Mouse (Mus musculus) midbrain, postnatal 0 days (tissue): ENCODE measurements around the gene Tti1. TPM values are rescaled to one million over a fixed set of nuclear protein-coding genes. Genes with fewer than 3 reads are reported as not detected.

Experiments
- ATAC-seq: fragments of 200-750 bp; cut with Nextera tagmentation; 2 replicates; pipeline ENCODE4 v1.8.0; 2017; ENCODE audit warnings: moderate number of reproducible peaks, mild to moderate bottlenecking, moderate TSS enrichment, moderate library complexity; ENCODE audit not compliant: low FRiP score
- DNase-seq: peaks from one replicate; pipeline ENCODE4 v3.0.0-alpha.2; 2015; ENCODE audit warnings: low spot score
- H3K27ac ChIP-seq: fragments of 300-500 bp; sonication (generic); 2 replicates; pipeline ENCODE4 v1.5.1; 2014; ENCODE audit warnings: low read depth, mild to moderate bottlenecking, low read length, mixed read lengths
- H3K27me3 ChIP-seq: fragments of 300-500 bp; sonication (generic); 2 replicates; pipeline ENCODE4 v1.6.1; 2014; ENCODE audit warnings: low read length, control low read depth, mixed read lengths; ENCODE audit not compliant: insufficient read depth
- H3K36me3 ChIP-seq: fragments of 300-500 bp; sonication (generic); 2 replicates; pipeline ENCODE4 v1.6.1; 2014; ENCODE audit warnings: low read length, control low read depth, mixed read lengths; ENCODE audit not compliant: insufficient read depth
- H3K4me1 ChIP-seq: fragments of 300-500 bp; sonication (generic); 2 replicates; pipeline ENCODE4 v1.6.1; 2014; ENCODE audit warnings: mild to moderate bottlenecking, control low read depth, antibody characterized with exemption, low read length, mixed read lengths; ENCODE audit not compliant: insufficient read depth
- H3K4me2 ChIP-seq: fragments of 300-500 bp; sonication (generic); 2 replicates; pipeline ENCODE4 v1.6.1; 2014; ENCODE audit warnings: low read depth, mild to moderate bottlenecking, low read length, mixed read lengths; ENCODE audit not compliant: poor library complexity, severe bottlenecking
- H3K4me3 ChIP-seq: fragments of 300-500 bp; sonication (generic); 2 replicates; pipeline ENCODE4 v1.5.1; 2014; ENCODE audit warnings: low read depth, mild to moderate bottlenecking, low read length, moderate library complexity
- H3K9ac ChIP-seq: fragments of 300-500 bp; sonication (generic); replicated peaks from 2 replicates; pipeline ENCODE4 v1.6.1; 2014; ENCODE audit warnings: mild to moderate bottlenecking, low read length, moderate library complexity, mixed read lengths; ENCODE audit not compliant: poor library complexity, severe bottlenecking
- H3K9me3 ChIP-seq: fragments of 300-500 bp; sonication (generic); 2 replicates; pipeline ENCODE4 v1.6.1; 2016; ENCODE audit warnings: low read length, control low read depth
- CTCF ChIP-seq: IDR thresholded peaks from 2 replicates; pipeline ENCODE4 v1.5.1; 2016; ENCODE audit warnings: antibody characterized with exemption, mild to moderate bottlenecking
- WGBS: fragments of 180-500 bp; shearing (Covaris S2); extraction: QIAGEN DNeasy Blood & Tissue Kit; methylation state at CpG from one replicate; pipeline ENCODE4 v1.1.7; 2014; 5-methylcytosine and 5-hydroxymethylcytosine counted together
- polyA plus RNA-seq: library from polyadenylated mRNA; unstranded; fragments of >200 nt; fragmentation: Nextera tagmentation; extraction: Ambion mirVana; gene quantifications from 2 replicates; pipeline ENCODE4 v1.2.1, GENCODE M21; 2015
- total RNA-seq: library from RNA; depleted of rRNA; stranded (reverse); fragments of >200 nt; gene quantifications from 2 replicates; pipeline ENCODE4 v1.2.3, GENCODE M21; 2014

The Tti1 gene
- total and polyA plus RNA-seq, 2 experiments from 2014 or later: 9.2 to 13.5 TPM

DNA sequence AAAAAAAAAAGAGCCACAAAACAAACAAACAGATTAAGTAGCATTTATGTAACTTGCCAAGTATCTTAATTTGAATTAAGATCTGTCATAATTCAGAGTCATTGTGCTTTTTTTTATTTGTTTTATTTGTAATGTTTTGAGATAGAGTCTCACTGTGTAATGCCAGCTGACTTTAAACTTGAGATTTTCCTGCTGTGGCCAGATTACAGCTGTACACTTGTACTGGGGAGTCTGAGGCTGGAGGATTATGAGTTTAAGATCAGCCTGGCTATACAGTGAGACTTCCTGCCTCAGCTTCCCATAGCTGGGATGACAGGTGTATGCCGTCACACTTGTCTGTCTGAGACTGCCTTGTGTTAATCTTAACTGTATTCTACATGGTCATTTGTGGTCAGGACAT is 20.5 kb upstream of the Tti1 start:
- DNase-seq (no peak), ATAC-seq (no peak)
- Histone ChIP-seq H3K9ac (no peak overlapping the region), H3K4me2 (no peak overlapping the region), H3K27ac (no peak overlapping the region), H3K4me3 (no peak overlapping the region), H3K4me1 (no peaks in the 10 kb centered on the region), H3K27me3 (no peaks in the 10 kb centered on the region), H3K36me3 (peaks cover 42% of the 10 kb centered on the region), H3K9me3 (no peaks in the 10 kb centered on the region)
- WGBS: 98% methylated on average over 1 of the region's 1 CpGs
- TF ChIP-seq CTCF: no peak

GRCm38 (mm10) chr2:158047903-158048302 is 19.7 kb upstream of the Tti1 start:
- WGBS: 67% methylated on average over 3 of the region's 3 CpGs
- Histone ChIP-seq H3K4me1 (no peaks in the 10 kb centered on the region), H3K9ac (no peak overlapping the region), H3K27ac (no peak overlapping the region), H3K36me3 (peaks cover 47% of the 10 kb centered on the region), H3K4me3 (no peak overlapping the region), H3K4me2 (no peak overlapping the region), H3K27me3 (no peaks in the 10 kb centered on the region), H3K9me3 (no peaks in the 10 kb centered on the region)
- ATAC-seq (no peak), DNase-seq (peak; percentile 60)
- TF ChIP-seq CTCF: peak; percentile 74

DNA sequence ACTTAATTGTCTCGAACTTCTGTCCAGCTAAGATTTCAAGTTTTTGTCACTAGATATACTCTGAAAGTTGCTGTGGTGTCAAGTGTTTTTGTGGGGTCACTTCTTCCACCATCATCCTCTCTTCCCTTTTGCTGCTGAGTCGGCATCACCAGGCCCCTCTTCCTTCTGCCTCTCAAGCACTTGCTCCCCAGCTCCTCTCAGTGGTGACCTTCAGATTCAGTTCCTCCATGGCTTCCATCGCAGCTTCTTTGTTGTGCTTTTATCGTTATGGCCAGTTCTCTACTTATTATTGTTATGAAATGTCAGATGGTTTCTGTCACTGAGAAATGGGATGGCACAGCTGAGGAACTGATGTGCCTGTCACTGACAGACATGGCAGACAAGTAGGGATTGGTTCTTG is 18.0 kb upstream of the Tti1 start:
- Histone ChIP-seq H3K27ac (no peak overlapping the region), H3K4me2 (no peak overlapping the region), H3K9ac (no peak overlapping the region), H3K4me1 (no peaks in the 10 kb centered on the region), H3K27me3 (no peaks in the 10 kb centered on the region), H3K36me3 (peaks cover 45% of the 10 kb centered on the region), H3K4me3 (no peak overlapping the region), H3K9me3 (no peaks in the 10 kb centered on the region)
- no peak; the same call in 1 of the 2 replicates for TF ChIP-seq CTCF
- ATAC-seq (no peak), DNase-seq (no peak)
- 80% methylated on average over 4 of the region's 4 CpGs for WGBS

- Histone ChIP-seq H3K9ac (no peak overlapping the region), H3K9me3 (no peaks in the 10 kb centered on the region), H3K36me3 (peaks cover 39% of the 10 kb centered on the region), H3K27me3 (no peaks in the 10 kb centered on the region), H3K4me3 (no peak overlapping the region), H3K4me2 (no peak overlapping the region), H3K27ac (no peak overlapping the region), H3K4me1 (no peaks in the 10 kb centered on the region)
- ATAC-seq (no peak), DNase-seq (no peak)
- no peak for TF ChIP-seq CTCF
- WGBS: 92% methylated on average over 8 of the region's 8 CpGs
Measured at GRCm38 (mm10) chr2:158043504-158043903, 15.3 kb upstream of the Tti1 start.

DNA sequence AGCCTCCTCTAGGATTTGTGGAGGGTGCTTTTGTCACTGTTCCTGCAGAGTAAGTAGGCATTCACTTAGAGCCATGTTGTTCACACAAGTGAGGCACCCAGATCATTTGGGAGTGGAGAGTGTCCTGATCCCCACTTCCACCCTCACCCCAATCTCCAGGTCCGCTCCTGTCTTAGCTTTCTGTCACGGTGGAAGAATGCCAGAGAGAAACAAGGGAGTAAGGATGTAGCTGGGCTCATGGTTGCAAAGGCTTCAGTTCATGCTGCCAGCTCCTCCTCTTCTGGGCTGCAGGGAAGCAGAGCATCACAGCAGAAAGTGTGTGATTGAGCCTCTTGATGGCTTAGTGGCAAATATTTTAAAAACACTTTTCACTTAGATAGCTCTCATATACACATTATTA is 12.2 kb upstream of the Tti1 start:
- no peak overlapping the region for H3K9ac ChIP-seq
- TF ChIP-seq CTCF: no peak
- DNase-seq (no peak), ATAC-seq (no peak)
- no peak overlapping the region for H3K4me2 ChIP-seq
- no peak overlapping the region for H3K4me3 ChIP-seq
- no peaks in the 10 kb centered on the region for H3K27me3 ChIP-seq
- H3K4me1 ChIP-seq: no peaks in the 10 kb centered on the region
- no peak overlapping the region for H3K27ac ChIP-seq
- 85% methylated on average over 2 of the region's 2 CpGs for WGBS
- peaks cover 36% of the 10 kb centered on the region for H3K36me3 ChIP-seq
- no peaks in the 10 kb centered on the region for H3K9me3 ChIP-seq

GRCm38 (mm10) chr2:158039662-158040061 is 11.4 kb upstream of the Tti1 start:
- no peaks in the 10 kb centered on the region for H3K9me3 ChIP-seq
- H3K4me2 ChIP-seq: no peak overlapping the region
- ATAC-seq: no peak
- no peak overlapping the region for H3K4me3 ChIP-seq
- H3K27ac ChIP-seq: no peak overlapping the region
- H3K27me3 ChIP-seq: no peaks in the 10 kb centered on the region
- no peaks in the 10 kb centered on the region for H3K4me1 ChIP-seq
- peaks cover 31% of the 10 kb centered on the region for H3K36me3 ChIP-seq
- 82% methylated on average over 1 of the region's 1 CpGs for WGBS
- DNase-seq: no peak
- no peak for TF ChIP-seq CTCF
- H3K9ac ChIP-seq: no peak overlapping the region
